Mouse (Mus musculus) kidney, postnatal 36 days (tissue): ENCODE results near the gene Trip10.

Experiments used
- DNase-seq, 2 experiments: peaks; one replicate each; pipeline ENCODE4 v3.0.0; 2021 to 2022; ENCODE audit warnings: mixed read lengths in 2 of 2

Trip10 gene

DNA sequence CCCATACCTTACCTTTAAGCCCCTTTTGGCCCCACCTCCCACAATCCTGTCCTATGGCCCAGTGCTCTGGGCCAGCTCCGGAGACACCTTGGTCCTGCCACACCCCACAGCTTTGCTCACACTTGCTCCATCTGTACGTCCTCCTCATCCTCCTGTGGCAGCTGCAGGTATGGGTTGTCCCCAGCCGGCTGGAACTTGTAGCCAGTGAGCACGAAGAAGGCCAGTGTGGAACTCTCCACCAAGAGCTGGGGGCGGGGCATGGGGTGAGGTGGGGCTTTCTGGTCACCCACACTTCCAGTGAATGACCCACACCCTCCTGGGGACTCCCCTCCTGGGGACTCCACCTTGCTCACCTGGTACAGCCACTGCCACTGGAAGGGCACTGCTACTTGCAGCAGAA, 13.5 kb upstream of the Trip10 start:
- no peak for DNase-seq

DNA sequence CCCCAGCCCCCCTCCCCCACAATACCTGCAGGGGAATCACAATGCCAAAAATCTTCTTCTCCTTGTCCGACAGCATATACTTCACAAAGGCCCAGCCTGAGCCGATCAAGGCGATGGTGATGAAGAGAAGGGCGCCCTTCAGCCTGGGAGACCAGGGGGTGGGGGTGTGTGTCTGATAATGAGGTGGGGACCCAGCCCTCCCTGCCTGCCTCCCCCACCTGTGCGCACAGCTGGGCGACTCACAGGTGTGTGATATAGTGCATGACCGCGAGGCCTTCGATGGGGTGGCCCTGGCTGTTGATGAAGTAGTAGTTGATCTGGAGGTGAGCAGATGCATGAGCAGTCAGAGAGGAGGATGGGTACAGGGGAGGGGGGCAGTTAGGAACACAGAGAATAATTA, 12.1 kb upstream of the Trip10 start:
- DNase-seq: no peak

DNA sequence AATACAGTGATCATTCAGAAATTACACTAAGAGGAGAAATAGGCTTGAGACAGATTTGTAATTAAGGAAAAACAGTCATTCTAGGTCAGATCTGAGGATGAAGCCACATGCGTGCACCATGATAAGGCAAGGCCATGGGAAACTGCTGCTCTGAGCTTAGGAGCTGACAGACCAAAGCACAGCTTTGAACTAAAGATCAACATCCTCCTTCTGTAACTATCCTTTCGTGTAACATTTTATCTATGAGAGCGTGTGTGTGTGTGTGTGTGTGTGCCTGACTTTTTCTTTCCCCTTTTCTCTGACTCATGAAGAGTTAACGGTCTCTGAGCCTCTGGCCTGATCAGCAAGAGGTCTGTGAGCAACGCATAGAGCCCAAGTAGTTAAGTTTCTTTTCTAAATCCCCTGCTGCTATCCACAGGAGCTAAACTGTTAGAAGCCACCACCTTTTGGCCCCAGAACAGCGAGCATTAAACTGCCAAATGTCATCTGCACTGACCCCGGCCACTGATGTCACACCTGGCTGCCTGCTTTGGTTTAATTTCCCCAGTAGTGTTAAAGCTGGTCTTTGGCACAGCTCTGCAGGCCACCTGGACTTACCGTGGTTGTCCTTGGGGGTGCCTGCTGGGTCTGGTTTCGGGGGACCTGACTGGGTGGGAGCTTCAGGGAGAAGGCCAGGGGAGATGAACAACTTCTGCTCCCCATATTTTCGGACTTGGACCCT, 5.4 kb upstream of the Trip10 start:
- no peak for DNase-seq

DNA sequence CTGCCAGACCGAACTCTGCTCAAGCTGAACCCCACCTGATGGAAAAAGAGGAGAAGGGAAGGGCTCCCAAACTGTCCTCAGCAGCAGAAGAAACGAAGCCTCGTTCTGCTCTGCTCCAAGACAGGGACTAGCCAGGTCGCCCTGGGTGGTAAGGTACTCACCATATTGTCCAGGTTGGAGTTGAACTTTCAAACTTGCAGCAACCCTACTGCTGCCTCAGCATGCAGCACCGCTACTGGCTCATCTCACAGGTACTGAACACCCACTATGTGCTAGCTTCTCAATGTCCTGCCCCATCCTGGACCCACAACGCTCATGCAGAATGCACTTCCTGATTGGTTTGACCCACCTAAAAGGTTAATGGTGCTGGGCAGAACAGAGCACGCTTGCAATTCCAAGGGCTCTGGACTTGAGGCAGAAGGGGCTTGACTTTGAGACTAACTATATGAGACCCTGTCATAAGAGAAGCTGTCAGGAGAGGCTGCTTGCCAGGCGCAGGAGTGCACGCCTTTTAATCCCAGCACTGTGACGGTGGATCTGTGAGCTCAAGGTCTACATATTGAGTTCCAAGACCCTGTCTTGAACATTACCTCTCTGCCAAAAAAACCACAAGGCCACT, 3.8 kb upstream of the Trip10 start:
- no peak for DNase-seq

DNA sequence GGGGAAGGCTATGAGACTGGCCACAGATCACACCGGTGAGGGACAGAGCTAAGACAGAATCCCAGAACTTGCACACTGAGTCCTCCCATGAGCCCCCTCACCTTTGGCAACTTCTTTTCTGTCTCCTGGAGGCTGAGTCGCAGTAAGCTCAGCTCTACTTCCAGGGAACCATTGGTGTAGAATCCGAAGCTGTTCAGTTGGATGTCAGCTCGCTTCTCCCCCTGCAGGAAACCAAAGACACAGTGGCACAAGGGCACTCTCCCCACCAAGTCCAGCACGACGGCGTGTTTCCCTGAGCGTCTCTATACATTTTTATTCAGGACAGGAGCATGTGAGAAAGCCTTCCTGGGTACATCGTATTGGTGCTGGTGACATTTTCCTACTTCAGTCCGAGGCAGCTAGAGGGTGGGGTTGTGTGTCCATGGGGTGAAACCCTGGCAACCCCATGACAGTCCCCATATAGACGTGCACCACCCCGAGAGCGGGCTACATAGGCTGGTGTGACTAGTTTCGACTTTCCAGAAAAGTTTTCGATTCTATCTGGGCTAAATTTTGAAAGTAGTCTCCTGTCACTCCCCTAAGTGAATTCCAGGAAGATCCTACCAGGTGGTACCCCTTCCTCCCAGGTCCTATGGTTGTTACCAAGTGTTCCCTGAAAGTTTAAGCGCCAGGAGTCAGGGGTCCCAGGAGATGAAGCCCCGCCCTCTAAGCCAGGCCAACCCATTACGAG, 2.4 kb upstream of the Trip10 start:
- no peak for DNase-seq

DNA sequence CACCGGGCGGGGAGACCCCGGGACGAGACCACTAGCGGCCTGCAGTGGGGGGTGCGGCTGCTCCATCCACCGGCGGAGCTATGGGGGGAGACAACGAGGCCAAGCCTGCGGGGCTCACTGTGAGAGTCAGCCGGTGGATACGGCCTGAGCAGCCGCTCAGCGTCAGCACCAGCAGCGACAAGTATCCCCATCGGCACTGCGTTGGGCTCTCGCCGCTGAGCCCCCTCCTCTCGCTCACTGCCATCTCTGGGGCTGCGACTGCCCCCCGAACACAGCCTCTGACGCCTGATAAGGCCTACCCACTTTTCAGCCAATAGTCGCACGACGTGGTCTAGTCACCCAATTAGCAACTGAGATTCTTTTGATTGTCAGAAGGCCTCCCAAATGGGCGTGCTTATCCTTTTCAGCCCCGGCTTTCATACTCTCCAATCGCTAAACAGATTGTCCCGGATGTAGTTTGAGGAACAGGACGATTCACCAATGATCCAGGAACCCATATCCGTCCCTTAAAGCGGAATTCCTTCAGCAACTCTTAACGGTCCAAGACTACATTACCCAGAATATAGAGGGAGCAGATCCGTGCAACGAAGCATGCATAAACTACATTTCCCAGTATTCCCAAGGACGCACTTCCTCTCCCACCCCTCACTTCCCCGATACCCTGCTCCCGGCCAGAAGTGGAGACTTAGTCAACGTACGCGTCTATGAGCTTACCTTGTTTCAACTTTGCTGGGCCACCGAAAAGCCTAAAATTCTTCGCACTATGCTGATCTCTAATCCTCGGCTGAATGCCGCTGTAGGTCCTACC, 1.7 kb upstream of the Trip10 start:
- DNase-seq: peak; percentile 88 to 98

DNA sequence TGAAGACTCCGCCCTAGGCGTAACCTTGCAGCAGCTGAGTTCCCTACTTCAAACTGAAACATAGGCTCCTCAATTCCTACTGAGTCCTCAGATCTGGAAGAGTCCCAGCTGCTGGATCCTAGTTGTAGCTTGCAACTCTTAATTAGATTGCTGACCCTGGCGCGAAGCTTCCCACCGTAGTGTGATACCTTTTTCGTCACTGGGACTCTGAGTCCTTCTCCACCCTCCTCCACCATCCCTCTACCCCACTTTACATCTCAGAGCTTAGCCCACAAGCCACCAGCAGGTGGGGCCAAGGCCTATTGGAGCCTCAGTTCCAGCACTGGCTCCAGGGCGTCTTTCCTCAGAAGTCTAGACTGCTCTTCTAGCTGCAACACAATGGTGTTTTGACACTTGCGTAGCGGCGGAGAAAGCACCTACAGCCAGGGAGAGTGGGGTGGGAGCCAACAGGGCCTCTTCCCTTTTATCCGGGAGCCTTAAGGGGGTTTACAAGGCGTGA, 1.0 kb upstream of the Trip10 start, which contains the start of gene Gpr108:
Gpr108 (minus strand) TSS at position 246 of the 499 bp plus-strand sequence.
- peak; percentile 92 to 93 for DNase-seq

DNA sequence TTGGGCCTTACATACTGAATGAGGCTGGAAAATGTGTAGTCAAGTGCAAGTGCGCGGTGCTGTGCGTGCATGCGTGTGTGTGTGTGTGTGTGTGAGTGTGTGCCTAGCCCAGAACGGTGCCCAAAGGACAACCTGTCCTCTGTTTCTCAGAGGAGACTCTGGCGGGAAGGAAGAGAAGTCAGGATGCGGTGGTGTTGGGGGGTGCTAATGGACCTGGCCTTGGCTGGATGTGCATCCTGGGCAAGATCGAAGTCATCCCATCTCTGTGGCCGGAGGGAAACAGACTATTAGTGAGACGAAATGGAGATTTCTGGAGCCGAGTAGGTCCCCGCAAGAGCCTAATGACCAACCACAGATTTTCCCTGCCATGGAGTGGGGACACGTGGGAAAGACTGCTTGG, 484 bp upstream of the Trip10 start:
- peak in 1 of 2 experiments; percentile 48 for DNase-seq

DNA sequence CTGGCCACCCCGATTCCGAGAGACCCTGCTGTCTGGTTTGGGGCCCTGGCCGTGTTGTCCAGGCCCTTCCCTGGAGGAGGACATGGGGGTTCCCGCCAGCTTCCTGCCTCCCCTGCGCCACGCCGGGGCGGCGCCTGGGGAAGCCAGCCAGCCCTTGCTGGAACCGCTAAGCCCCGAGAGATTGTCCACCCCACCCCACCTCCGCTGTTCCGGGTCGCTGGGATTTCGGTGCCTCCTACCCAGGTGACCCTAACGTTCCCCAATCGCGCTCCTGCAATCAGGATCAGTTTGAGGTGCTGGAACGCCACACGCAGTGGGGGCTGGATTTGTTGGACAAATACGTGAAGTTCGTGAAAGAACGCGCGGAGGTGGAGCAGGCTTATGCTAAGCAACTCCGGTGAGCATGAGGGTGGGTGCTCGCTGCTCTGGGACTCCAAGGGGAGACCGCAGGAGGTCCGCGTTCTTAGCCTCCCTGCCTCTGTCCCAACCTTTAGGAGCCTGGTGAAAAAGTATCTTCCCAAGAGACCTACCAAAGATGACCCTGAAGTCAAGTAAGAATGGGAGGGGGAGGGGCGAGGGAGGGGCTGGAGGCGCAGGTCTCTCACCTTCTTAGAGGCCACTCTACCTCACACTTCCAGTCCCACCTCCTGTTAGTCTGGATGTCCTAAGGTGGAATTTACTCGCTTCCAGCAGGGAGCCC, 1.4 kb downstream of the Trip10 start:
- DNase-seq: peak; percentile 71 to 76

DNA sequence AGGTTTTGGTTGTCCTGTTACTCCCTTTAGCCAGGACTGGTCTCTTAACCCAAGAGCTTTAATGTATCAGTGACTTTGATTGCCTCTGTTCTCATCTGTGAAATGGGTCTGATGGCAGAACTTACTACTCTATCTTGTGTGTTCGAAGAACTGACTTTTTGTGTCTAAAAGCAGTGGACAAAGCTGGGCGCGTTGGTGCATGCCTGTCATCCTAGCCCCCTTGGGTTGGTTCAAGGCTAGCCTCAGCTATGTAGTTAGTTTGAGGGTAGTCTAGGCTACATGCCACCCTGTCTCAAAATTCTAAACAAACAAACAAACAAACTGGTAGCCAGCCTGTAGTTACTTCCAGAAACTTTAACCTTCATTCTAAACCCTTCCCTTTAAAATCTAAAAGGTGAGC, 2.2 kb downstream of the Trip10 start:
- DNase-seq: no peak

DNA sequence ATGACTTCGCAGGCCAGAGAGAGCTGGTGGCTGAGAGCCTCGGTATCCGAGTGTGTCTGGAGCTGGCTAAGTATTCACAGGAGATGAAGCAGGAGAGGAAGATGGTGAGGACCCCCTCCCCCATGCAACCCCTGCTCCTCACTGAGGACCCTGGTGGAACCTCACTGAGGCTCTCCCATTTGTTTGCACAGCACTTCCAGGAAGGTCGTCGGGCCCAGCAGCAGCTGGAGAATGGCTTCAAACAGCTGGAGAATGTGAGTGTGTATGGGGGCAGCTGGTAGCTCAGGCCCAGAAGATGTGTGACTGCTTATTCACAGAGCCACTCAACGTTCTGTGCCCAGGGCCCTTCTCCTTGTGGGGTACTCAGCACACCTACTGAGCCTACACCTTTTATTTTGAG, 4.1 kb downstream of the Trip10 start:
- DNase-seq: no peak

DNA sequence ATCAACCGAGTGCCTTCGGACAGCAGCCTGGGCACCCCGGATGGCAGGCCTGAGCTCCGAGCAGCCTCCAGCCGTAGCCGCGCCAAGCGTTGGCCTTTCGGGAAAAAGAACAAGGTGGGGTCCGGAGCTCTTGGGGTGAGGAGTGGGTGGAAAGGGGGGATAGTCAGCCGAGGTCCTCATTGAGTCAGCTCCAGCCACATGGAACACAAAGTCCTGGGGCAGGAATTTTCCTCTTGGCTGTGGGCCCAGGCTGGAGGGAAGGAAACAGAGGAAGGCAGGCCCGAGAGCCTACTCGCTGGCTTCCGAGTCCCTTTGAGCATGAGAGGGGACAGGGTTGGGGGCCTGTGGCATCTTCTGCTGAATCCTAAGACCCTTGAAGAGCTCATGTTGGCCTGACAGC, 6.1 kb downstream of the Trip10 start:
- DNase-seq: peak in 1 of 2 experiments; percentile 62

DNA sequence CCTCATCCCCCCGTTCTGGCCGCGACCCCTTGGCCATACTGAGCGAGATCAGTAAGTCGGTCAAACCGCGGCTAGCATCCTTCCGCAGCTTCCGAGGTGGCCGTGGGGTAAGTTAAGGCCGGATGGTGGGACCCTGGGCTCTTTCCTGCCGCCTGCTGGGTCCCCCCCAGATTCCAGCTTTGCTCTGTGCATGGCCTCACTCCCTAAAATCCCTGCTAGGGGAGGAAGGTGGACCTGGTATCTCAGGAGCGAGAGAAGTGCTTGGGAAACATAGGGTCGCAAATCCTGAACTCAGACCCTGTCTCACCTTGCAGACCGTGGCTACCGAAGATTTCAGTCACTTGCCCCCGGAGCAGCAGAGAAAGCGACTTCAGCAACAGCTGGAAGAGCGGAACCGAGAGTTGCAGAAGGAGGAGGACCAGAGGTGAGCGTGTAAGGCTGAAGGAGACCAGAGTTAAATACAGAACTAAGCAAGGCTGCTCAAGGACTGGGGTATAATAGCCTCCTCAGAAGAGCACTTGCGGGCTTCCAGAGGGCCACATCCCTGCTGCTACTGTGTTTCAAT, 7.7 kb downstream of the Trip10 start:
- DNase-seq: no peak

DNA sequence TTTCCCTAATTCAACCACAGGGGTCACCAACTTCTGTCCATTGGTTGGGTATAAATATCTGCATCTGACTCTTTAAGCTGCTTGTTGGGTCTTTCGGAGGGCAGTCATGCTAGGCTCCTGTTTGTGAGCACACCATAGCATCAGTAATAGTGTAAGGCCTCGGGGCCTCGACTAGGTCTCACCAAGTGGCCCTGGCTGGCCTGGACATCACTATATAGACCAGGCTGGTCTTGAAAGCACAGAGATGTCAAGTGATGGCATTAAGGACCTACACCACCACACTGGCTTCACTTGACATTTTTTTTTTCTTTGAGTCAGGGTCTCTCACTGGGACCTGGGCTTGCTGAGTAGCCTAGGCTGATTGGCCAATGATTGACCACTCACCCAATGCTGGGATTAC, 8.9 kb downstream of the Trip10 start:
- no peak for DNase-seq

DNA sequence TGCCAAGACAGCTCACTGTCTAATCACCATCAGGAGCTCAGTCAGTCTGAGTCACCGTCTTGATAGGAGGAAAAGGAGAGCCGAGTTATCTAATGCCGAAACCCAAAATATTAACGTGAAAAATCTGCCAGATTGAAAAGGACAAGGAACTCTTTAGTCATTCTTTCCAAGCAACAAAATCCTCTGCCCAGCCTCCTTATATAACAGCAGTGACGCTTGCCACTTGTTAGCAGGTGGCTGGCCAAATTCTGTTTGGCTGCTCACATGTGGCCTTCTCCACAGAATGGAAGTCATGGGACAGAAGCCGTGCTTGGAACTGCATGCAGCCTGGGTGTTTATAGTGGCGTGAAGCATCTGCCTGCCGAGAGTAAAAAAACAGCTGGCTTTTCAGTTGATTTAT, 10.5 kb downstream of the Trip10 start:
- DNase-seq: no peak

DNA sequence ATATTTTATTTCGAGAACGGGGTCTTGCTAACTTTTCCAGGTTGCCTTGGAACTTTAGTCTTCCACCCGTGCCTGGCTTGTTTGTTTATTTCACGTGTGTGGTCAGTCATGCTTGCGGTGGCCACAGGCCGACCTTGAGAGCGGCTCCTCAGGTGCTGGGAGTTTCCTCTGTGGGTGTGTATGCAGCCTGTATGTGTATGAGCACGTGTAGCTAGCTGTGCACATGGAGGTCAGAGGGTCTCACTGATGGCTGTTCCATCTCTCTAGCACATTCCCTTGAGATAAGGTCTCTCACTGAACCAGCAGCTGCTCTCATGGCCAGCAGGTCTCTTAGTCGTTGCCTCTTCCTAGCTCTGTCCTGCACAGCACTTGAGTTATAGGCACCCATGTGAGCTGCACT, 11.1 kb downstream of the Trip10 start:
- DNase-seq: no peak

DNA sequence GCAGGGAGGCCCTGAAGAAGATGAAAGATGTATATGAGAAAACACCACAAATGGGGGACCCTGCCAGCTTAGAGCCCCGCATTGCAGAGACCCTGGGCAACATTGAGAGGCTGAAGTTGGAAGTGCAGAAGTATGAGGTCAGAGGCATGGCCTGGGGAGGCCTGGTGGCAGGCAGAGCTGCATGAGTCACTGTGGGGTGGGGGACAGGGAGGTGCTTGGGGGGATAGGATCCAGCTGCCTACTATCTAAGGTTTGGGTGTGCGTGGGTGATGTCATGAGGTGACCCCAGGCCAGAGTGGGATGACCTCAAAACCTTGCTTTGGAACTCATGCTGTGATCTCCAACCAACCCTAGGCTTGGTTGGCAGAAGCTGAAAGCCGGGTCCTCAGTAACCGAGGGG, 12.0 kb downstream of the Trip10 start:
- DNase-seq: no peak

DNA sequence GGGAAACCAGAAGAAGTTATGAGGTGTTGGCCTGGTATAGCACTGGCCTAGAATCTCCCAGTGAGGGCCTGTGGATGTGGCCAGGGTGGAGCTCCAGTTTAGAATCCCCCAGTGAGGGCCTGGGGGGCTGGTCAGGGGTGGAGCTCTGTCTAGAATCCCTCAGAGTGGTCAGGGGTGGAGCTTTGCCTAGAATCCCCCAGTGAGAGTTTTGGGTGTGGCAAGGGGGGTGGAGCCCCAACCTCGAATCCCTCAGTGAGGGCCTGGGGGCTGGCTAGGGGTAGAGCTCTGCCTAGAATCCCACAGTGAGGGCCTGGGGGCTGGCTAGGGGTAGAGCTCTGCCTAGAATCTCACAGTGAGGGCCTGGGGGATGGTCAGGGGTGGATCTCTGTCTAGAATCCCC, 12.5 kb downstream of the Trip10 start:
- no peak for DNase-seq

DNA sequence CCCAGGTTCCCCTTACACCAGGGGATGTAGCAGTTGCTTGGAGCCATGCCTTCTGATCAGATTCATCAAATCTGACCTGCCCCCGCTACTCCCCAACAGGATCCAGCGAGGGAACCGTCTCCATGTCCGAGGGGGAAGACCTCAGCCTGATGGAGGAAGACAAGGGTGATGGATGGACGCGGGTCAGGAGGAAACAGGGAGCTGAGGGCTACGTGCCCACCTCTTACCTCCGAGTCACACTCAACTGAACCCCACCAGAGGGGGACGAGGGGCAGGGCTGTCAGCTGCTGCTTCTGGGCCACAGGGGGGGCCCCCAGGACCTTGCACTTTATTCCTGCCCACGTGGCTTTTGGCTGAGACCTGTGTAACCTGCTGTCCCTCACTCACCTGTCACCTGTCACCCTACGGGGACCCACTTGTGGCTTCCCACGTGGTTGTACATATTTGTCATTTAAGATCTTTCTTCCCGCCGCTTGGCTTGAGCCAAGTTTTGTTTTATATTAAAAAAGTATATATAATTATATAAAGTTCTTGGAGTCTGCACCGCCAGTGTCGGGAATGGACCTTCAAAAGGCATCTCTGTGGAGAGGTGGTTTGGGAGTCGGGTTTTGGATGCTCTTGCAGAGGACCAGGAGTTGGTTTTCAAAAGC, 13.8 kb downstream of the Trip10 start:
- no peak for DNase-seq

DNA sequence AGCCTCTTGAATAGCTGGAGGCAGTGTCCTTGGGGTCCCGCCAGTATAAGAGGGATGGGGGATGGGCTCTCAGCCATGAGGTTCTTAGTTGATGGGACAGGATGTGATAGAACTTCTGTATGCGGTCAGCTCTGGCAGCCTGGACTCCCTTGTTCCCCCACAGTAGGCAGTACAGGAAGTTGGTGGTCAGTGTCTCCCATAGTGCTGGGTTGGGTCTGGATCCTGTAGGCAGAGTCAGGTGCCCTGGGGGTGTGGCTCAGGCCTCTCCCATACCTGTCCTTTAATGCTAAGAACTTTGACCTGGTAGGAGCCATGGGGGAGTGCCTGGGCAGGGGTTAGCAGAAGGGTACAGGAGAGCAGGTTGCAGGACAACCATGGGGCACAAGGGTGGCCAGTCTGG, 14.9 kb downstream of the Trip10 start:
- no peak for DNase-seq
